Mouse (Mus musculus): ENCODE data around the gene Itgb1.

- no peak for TF ChIP-seq POLR2A (IDR thresholded peaks at IDR 0.05; ENCODE audit: borderline replicate concordance, low read depth, low read length)
- no peak for TF ChIP-seq CTCF (IDR thresholded peaks at IDR 0.05; ENCODE audit: low read depth, low read length)
These were observed 41.8 kb downstream of the Itgb1 start for GRCm38 (mm10) chr8:128727213-128727612.

All from bone marrow macrophage, adult 2 months (primary cell).